Mouse (Mus musculus) heart, embryonic 14.5 days (tissue): ENCODE measurements around the gene Ebf1. TPM values are rescaled to one million over a fixed set of nuclear protein-coding genes. Genes with fewer than 3 reads are reported as not detected.

ENCODE experiments used
- ATAC-seq: fragments of 200-750 bp; cut with Nextera tagmentation; 2 replicates; pipeline ENCODE4 v1.8.0; 2017; ENCODE audit warnings: low read depth, moderate TSS enrichment; ENCODE audit not compliant: insufficient number of reproducible peaks, insufficient read depth, low FRiP score
- H3K27ac ChIP-seq, 2 experiments: fragments of 200-500 bp in 1 of 2; fragments of 300-500 bp in 1 of 2; sonication (generic) in 1 of 2; replicated peaks in 1 of 2; 2 replicates each; pipeline ENCODE4 v1.5.1; 2012 to 2014; ENCODE audit warnings: low read depth in 2 of 2, low read length in 2 of 2, control low read depth in 1 of 2, mild to moderate bottlenecking in 1 of 2, mixed read lengths in 1 of 2; ENCODE audit not compliant: control insufficient read depth in 1 of 2, insufficient read depth in 1 of 2
- H3K27me3 ChIP-seq: fragments of 300-500 bp; sonication (generic); 2 replicates; pipeline ENCODE4 v1.6.1; 2014; ENCODE audit warnings: mild to moderate bottlenecking, low read length, control low read depth; ENCODE audit not compliant: control insufficient read depth, insufficient read depth
- H3K36me3 ChIP-seq: fragments of 300-500 bp; sonication (generic); 2 replicates; pipeline ENCODE4 v1.6.1; 2014; ENCODE audit warnings: mild to moderate bottlenecking, control low read depth, low read length, mixed read lengths; ENCODE audit not compliant: control insufficient read depth, insufficient read depth
- H3K4me1 ChIP-seq, 2 experiments: fragments of 200-500 bp in 1 of 2; fragments of 300-500 bp in 1 of 2; sonication (generic) in 1 of 2; 2 replicates each; pipeline ENCODE4 v1.6.1; 2012 to 2014; ENCODE audit warnings: low read length in 2 of 2, control low read depth in 1 of 2, mixed read lengths in 1 of 2; ENCODE audit not compliant: control insufficient read depth in 2 of 2, insufficient read depth in 2 of 2
- H3K4me2 ChIP-seq: fragments of 300-500 bp; sonication (generic); 2 replicates; pipeline ENCODE4 v1.6.1; 2014; ENCODE audit warnings: mild to moderate bottlenecking, low read length
- H3K4me3 ChIP-seq, 2 experiments: fragments of 200-500 bp in 1 of 2; fragments of 300-500 bp in 1 of 2; sonication (generic) in 1 of 2; 2 replicates each; pipeline ENCODE4 v1.5.1; 2012 to 2014; ENCODE audit warnings: low read length in 2 of 2, mild to moderate bottlenecking in 2 of 2, control low read depth in 1 of 2, low read depth in 1 of 2, moderate library complexity in 1 of 2; ENCODE audit not compliant: control insufficient read depth in 1 of 2, insufficient read depth in 1 of 2
- H3K9ac ChIP-seq: fragments of 300-500 bp; sonication (generic); 2 replicates; pipeline ENCODE4 v1.6.1; 2014; ENCODE audit warnings: mild to moderate bottlenecking, low read length
- H3K9me3 ChIP-seq: fragments of 300-500 bp; sonication (generic); 2 replicates; pipeline ENCODE4 v1.6.1; 2016; ENCODE audit warnings: low read length, control low read depth; ENCODE audit not compliant: control insufficient read depth
- WGBS: fragments of 180-500 bp; shearing (Covaris S2); extraction: QIAGEN DNeasy Blood & Tissue Kit; methylation state at CpG from one replicate; pipeline ENCODE4 v1.1.7; 2014; 5-methylcytosine and 5-hydroxymethylcytosine counted together
- polyA plus RNA-seq: library from polyadenylated mRNA; unstranded; fragments of >200 nt; fragmentation: Nextera tagmentation; extraction: Ambion mirVana; gene quantifications from 2 replicates; pipeline ENCODE4 v1.2.1, GENCODE M21; 2014

Ebf1 gene
- polyA plus RNA-seq, 1 experiment from 2014 or later, result 17.0 TPM

DNA sequence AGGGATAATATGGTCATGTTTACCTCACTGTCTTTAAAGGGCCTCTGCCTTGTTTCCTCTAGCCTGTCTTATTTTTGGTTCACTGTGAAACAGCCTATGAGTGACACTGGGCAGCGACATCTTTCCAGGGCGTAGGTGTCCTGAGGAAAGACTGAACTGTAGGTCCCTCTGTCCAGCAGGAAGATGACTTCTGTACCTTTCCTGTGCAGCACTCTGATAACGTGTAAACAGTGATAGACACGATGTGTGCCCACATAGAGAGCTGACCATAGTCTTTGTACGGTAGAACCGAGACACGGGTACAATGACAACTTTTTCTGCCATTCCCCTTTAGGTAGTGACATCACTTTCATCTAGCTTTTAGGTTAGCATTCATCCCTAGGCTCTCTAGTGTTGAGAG lies 357.2 kb downstream of the Ebf1 start:
- Histone ChIP-seq H3K4me2 (no peak overlapping the region), H3K4me1 (no peaks in the 10 kb centered on the region; a peak in 1 of 4 replicates), H3K9me3 (no peaks in the 10 kb centered on the region), H3K27me3 (no peaks in the 10 kb centered on the region), H3K27ac (no peak overlapping the region), H3K36me3 (no peaks in the 10 kb centered on the region), H3K4me3 (no peak overlapping the region), H3K9ac (no peak overlapping the region)
- 74% methylated on average over 7 of the region's 7 CpGs for WGBS
- no peak for ATAC-seq

DNA sequence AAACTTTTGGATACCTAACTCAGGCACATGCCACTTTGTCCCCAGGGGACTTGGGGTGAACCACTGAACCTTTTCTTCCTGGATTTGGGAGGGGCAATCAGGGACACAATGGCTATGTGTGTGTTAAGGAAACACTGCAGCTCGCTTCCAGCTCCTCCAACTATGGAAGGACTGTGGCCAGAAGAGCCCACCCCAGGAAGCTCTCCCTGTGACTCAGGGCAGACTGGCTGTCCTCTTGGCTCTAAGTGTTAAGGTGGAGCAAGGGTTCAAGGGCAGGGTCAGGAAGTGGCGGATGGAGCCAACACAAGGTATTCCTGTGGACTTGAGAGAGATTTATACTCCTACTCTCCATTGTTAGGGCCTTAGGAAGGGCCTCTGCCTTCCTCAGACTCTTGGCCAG lies 358.0 kb downstream of the Ebf1 start:
- 60% methylated on average over 2 of the region's 2 CpGs for WGBS
- Histone ChIP-seq H3K9me3 (no peaks in the 10 kb centered on the region), H3K27ac (no peak overlapping the region), H3K9ac (no peak overlapping the region), H3K4me3 (no peak overlapping the region), H3K27me3 (no peaks in the 10 kb centered on the region), H3K36me3 (no peaks in the 10 kb centered on the region), H3K4me1 (no peaks in the 10 kb centered on the region; a peak in 1 of 4 replicates), H3K4me2 (no peak overlapping the region)
- no peak; the same call in 1 of the 2 replicates for ATAC-seq

GRCm38 (mm10) chr11:44976254-44976802 lies 359.2 kb downstream of the Ebf1 start:
- no peaks in the 10 kb centered on the region for H3K27me3 ChIP-seq
- 69% methylated on average over 5 of the region's 5 CpGs for WGBS
- no peak overlapping the region for H3K4me3 ChIP-seq

GRCm38 (mm10) chr11:44977921-44978397 lies 360.8 kb downstream of the Ebf1 start:
- no peaks in the 10 kb centered on the region for H3K9me3 ChIP-seq
- no peak overlapping the region for H3K9ac ChIP-seq
- 85% methylated on average over 4 of the region's 4 CpGs for WGBS
- H3K4me1 ChIP-seq, result no peaks in the 10 kb centered on the region; a peak in 1 of 4 replicates
- H3K4me3 ChIP-seq, result no peak overlapping the region
- ATAC-seq, result no peak
- no peak overlapping the region for H3K27ac ChIP-seq
- H3K4me2 ChIP-seq, result no peak overlapping the region
- no peaks in the 10 kb centered on the region for H3K27me3 ChIP-seq
- no peaks in the 10 kb centered on the region for H3K36me3 ChIP-seq

More at GRCm38 (mm10) chr11:44976254-44976802, 359.2 kb downstream of the Ebf1 start:
- Histone ChIP-seq H3K9ac (no peak overlapping the region), H3K4me1 (no peaks in the 10 kb centered on the region; a peak in 1 of 4 replicates), H3K27ac (no peak overlapping the region), H3K9me3 (no peaks in the 10 kb centered on the region), H3K36me3 (no peaks in the 10 kb centered on the region), H3K4me2 (no peak overlapping the region)
- no peak for ATAC-seq

- H3K27me3 ChIP-seq, result no peaks in the 10 kb centered on the region
- H3K4me1 ChIP-seq, result no peaks in the 10 kb centered on the region; a peak in 1 of 4 replicates
- H3K4me2 ChIP-seq, result no peak overlapping the region
- 0 out of 2 replicates have a peak, but pooled peaks have one; percentile 47 for ATAC-seq
- no peaks in the 10 kb centered on the region for H3K9me3 ChIP-seq
- no peak overlapping the region for H3K9ac ChIP-seq
- H3K4me3 ChIP-seq, result no peak overlapping the region
- no peaks in the 10 kb centered on the region for H3K36me3 ChIP-seq
- no peak overlapping the region for H3K27ac ChIP-seq
- 48% methylated on average over 5 of the region's 5 CpGs for WGBS
Observed at GRCm38 (mm10) chr11:44979391-44979790, 362.3 kb downstream of the Ebf1 start.

- 75% methylated on average over 9 of the region's 9 CpGs for WGBS
- no peaks in the 10 kb centered on the region for H3K36me3 ChIP-seq
- no peak for ATAC-seq
- H3K9me3 ChIP-seq, result no peaks in the 10 kb centered on the region
- no peak overlapping the region for H3K27ac ChIP-seq
- no peaks in the 10 kb centered on the region for H3K27me3 ChIP-seq
- no peak overlapping the region for H3K9ac ChIP-seq
- no peaks in the 10 kb centered on the region for H3K4me1 ChIP-seq
- no peak overlapping the region for H3K4me3 ChIP-seq
- H3K4me2 ChIP-seq, result no peak overlapping the region
Observed at GRCm38 (mm10) chr11:44982225-44982624, 365.1 kb downstream of the Ebf1 start.

DNA sequence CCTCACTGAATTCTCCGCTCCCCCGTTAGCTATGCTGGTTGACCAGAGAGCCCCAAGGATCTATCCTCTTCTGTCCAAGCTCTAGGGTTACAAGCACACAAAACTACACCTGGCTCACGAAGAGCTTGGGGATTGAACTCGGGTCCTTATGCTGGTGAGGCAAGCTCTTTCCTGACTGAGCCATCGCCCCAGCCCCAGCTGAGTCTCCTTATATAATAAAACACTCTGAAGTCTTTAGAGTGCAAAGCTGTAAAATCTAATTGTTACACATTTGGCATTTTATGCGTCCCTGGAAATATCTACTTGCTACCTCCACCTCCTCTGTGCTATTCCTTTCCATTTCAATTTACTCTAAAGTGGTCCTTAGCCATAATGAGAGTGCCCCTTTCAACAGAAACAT lies 366.8 kb downstream of the Ebf1 start:
- Histone ChIP-seq H3K4me2 (no peak overlapping the region), H3K36me3 (no peaks in the 10 kb centered on the region), H3K9ac (no peak overlapping the region), H3K9me3 (no peaks in the 10 kb centered on the region), H3K27me3 (no peaks in the 10 kb centered on the region), H3K4me1 (no peaks in the 10 kb centered on the region), H3K27ac (no peak overlapping the region), H3K4me3 (no peak overlapping the region)
- no peak for ATAC-seq
- 79% methylated on average over 6 of the region's 6 CpGs for WGBS

- WGBS, result 73% methylated on average over 7 of the region's 7 CpGs
- Histone ChIP-seq H3K9me3 (no peaks in the 10 kb centered on the region), H3K4me2 (no peak overlapping the region), H3K27me3 (no peaks in the 10 kb centered on the region), H3K4me3 (no peak overlapping the region), H3K9ac (no peak overlapping the region), H3K4me1 (no peaks in the 10 kb centered on the region), H3K27ac (no peak overlapping the region), H3K36me3 (no peaks in the 10 kb centered on the region)
- ATAC-seq, result no peak
Observed at GRCm38 (mm10) chr11:44984381-44984780, 367.3 kb downstream of the Ebf1 start.
